Mouse (Mus musculus) erythroblast, embryonic 14.5 days (primary cell): ENCODE measurements around the gene Armh1. TPM values are rescaled to one million over a fixed set of nuclear protein-coding genes. Genes with fewer than 3 reads are reported as not detected.

ENCODE experiments used
- H3K27me3 ChIP-seq: 2 replicates; pipeline ENCODE4 v1.6.1; 2012; ENCODE audit warnings: inconsistent platforms; ENCODE audit not compliant: control insufficient read depth
- H3K36me3 ChIP-seq: 2 replicates; pipeline ENCODE4 v1.6.1; 2012; ENCODE audit warnings: mild to moderate bottlenecking, inconsistent platforms; ENCODE audit not compliant: control insufficient read depth
- H3K4me1 ChIP-seq: 2 replicates; pipeline ENCODE4 v1.6.1; 2012; ENCODE audit warnings: inconsistent platforms; ENCODE audit not compliant: control insufficient read depth
- H3K4me3 ChIP-seq: replicated peaks from 2 replicates; pipeline ENCODE3; 2012; ENCODE audit warnings: moderate library complexity, mild to moderate bottlenecking, inconsistent platforms
- H3K9me3 ChIP-seq: 2 replicates; pipeline ENCODE4 v1.6.1; 2012; ENCODE audit warnings: low read length, inconsistent platforms, mixed read lengths; ENCODE audit not compliant: control insufficient read depth
- GATA1 ChIP-seq: IDR thresholded peaks from 2 replicates; pipeline ENCODE4 v1.6.1; 2012; ENCODE audit warnings: low read length, inconsistent platforms, mixed read lengths
- TAL1 ChIP-seq: IDR thresholded peaks from 3 replicates; pipeline ENCODE4 v1.6.1; 2012; ENCODE audit warnings: low read length, inconsistent platforms, mixed read lengths
- polyA plus RNA-seq: library from polyadenylated mRNA; stranded (reverse); fragments of >175 nt; gene quantifications from 2 replicates; pipeline ENCODE4 v1.2.3, GENCODE M21; 2012

Armh1 gene
- polyA plus RNA-seq, result not detected in 2 replicates

DNA sequence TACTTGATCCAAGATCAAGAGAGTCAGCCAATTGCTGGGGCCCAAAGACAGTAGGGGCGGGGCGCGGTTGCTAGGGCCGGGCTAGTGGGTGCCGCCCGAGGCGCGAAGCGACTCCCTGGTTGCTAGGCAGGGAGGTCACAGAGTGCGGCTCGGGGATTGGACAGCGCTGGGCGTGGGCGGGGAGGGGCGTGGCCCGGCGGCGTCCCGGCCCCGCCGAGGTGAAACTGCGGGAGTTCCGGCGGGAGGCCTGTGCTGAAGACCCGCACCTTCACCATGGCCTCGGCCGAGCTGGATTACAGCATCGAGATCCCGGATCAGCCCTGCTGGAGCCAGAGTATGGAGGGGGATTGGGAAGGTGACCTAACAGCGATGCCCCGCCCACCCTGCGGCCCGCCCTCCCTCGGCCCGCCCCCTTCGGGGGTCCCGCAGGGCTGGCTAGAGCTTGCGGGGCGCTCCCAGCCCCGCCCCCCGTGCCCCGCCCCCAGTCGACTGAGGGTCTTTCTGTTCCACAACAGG is at the start of gene Armh1, which contains the start of gene Tmem53:
Gene Armh1 (minus strand): TSS at position 325 of the 516 bp plus-strand sequence.
Gene Tmem53 (plus strand): TSS at position 151 of the 516 bp plus-strand sequence.
- Histone ChIP-seq H3K9me3 (no peaks in the 10 kb centered on the region), H3K27me3 (peaks cover 17% of the 10 kb centered on the region), H3K4me3 (peak within 1 kb of the TSS; percentile 81), H3K4me1 (peaks cover 22% of the 10 kb centered on the region), H3K36me3 (no peaks in the 10 kb centered on the region)
- TF ChIP-seq TAL1, result no peak
- no peak for TF ChIP-seq GATA1

DNA sequence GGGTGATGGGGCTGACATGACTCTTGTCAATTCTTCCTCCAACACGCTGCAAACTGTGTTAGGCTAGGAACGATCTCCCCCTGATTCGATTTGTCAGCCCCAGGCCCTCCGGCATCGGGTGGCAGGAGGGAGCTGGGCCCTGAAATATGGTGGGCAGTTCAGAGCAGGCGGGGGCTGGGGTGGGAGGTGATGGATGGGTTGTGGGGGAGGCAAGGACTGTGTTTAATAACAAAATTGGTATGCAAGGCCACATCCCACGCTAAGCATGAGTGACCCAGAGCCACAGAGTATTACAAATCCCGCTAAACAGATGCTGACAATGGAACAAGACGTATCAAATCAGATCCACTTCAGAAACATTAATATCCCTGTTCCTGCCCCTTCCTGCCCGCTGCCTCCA is 48.0 kb upstream of the Armh1 start:
- H3K27me3 ChIP-seq, result peaks cover 72% of the 10 kb centered on the region
- no peak overlapping the region for H3K4me3 ChIP-seq
- no peak for TF ChIP-seq TAL1
- TF ChIP-seq GATA1, result no peak
- peaks cover 11% of the 10 kb centered on the region for H3K4me1 ChIP-seq
- H3K9me3 ChIP-seq, result peaks cover 15% of the 10 kb centered on the region; the same call in 1 of the 2 replicates
- no peaks in the 10 kb centered on the region for H3K36me3 ChIP-seq

DNA sequence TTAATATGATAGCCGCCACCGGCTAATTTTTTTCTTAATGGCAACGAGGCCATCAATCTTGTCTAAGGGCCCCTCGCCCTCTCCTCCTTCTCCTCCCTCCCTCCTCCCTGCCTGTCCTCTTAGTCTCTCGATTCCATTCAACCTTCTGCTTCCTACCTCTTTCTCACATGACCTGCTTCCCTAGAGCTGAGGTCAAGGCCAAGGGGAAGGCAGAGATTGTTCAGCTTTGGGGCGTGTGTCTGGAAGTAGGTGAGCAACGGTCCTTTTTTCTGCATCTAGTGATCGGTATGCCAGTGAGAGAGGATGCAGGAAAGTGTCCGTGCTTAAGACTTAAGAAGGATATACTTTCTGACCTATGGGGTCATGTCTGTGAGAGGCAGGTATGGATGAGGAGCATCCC is 45.9 kb upstream of the Armh1 start:
- H3K9me3 ChIP-seq, result no peaks in the 10 kb centered on the region; the same call in 1 of the 2 replicates
- no peaks in the 10 kb centered on the region for H3K4me1 ChIP-seq
- no peak overlapping the region for H3K4me3 ChIP-seq
- peaks cover 50% of the 10 kb centered on the region for H3K27me3 ChIP-seq
- no peak for TF ChIP-seq GATA1
- no peak for TF ChIP-seq TAL1
- H3K36me3 ChIP-seq, result no peaks in the 10 kb centered on the region

DNA sequence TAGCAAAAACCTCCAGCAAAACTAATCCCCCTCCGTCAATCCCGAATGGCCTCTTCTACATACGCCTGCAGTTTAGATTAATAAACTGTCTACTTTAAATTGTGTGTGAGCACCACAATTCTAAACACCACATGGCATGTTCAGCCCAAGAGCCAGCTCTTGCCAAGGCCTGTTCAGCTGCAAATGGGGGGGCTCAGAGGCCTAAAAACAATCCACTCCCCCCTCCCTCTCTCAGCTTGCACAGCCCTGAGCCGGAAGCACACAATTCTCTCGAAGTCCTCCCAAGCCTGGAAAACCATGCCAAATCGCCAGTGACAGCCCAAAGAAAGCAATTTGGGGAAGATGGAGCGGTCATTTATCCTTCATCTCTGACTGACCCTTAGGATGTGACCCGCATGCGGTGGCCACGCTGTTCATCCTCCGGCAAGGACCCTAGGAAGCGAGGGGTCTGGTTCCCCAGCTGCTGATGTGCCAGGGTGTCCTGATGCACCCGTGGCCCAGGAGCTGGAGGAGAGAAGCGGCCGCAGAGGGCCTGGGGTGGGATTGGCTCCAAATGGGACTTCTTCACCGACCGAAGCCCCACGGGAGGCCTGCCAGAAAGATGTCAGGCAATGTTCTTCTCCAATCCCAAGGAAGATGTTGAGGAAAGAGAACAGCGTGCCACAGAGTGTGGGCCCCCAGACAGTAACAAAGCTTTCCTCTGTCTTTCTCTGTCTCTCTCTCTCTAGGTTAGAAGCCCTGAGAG is 45.1 kb upstream of the Armh1 start:
- H3K27me3 ChIP-seq, result peaks cover 42% of the 10 kb centered on the region
- no peaks in the 10 kb centered on the region for H3K36me3 ChIP-seq
- TF ChIP-seq GATA1, result no peak
- TF ChIP-seq TAL1, result no peak

DNA sequence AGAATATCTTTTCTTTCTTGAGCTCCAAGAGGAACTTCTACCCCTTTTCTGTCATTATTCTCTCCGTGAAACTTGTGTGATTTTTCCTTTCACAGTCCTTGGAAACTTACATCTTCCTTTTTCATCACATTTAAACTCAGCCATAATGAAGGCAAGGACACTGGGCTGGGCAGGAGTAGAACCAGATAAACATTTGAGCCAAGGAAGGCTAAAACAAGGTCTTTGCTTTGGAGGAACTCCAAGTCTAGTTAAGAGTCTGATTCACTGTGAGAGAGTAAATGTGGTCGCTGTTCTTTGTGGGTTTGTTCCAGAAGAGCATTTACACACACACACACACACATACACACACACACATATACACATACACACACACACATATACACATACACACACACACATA is 39.8 kb upstream of the Armh1 start:
- Histone ChIP-seq H3K36me3 (peaks cover 15% of the 10 kb centered on the region), H3K4me3 (no peak overlapping the region), H3K4me1 (peaks cover 30% of the 10 kb centered on the region), H3K27me3 (peaks cover 8% of the 10 kb centered on the region), H3K9me3 (no peaks in the 10 kb centered on the region)
- TF ChIP-seq GATA1, result no peak

More for the DNA sequence above, 45.1 kb upstream of the Armh1 start:
- no peaks in the 10 kb centered on the region; the same call in 1 of the 2 replicates for H3K4me1 ChIP-seq
- no peaks in the 10 kb centered on the region for H3K9me3 ChIP-seq
- no peak overlapping the region for H3K4me3 ChIP-seq

DNA sequence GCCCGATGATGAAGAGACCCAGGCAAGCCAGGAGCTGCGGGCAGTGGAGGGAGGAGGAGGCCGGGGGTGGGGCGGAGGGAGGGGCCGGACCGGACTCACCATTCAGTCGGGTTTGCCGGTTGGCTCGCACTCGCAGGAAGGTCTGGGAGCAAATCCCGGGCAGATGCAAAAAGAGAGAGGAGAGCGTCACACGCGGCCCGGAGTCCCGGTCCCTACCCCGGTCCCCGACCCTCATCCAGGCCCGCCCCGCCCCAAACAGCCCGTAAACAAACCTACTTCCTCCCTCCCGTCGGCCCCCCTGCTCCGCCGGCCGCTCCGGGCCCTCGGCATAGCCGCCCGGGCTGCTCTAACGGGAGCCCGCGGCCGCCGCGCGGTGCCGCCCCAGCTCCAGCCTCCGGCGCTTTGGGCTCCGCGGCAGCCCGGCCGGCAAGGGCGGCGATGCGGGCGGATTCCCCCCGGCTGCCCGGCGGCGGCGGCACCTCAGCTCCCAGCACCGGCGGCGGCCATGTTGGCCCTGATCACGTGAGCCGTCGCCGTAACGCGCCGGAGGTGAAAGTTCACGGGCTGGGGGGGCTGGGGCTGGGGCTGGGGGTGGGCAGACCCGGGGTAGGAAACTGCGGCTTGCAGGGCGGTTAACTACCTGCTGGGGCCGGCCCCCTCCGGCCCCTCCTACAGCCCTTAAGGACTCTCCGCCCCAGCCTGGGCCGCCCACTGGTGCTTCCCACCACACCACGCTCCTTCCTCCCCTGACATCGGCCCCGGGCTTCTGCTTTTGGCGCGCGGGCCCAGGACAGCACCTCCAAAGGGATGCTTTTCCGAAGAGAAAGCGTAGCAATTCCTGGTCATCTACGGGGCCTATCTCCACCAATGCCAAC is 37.2 kb upstream of the Armh1 start:
- Histone ChIP-seq H3K9me3 (no peaks in the 10 kb centered on the region), H3K4me3 (peak overlapping the region; percentile 85), H3K36me3 (peaks cover 40% of the 10 kb centered on the region), H3K4me1 (peaks cover 42% of the 10 kb centered on the region), H3K27me3 (no peaks in the 10 kb centered on the region)
- TF ChIP-seq GATA1, result no peak
- TF ChIP-seq TAL1, result no peak

DNA sequence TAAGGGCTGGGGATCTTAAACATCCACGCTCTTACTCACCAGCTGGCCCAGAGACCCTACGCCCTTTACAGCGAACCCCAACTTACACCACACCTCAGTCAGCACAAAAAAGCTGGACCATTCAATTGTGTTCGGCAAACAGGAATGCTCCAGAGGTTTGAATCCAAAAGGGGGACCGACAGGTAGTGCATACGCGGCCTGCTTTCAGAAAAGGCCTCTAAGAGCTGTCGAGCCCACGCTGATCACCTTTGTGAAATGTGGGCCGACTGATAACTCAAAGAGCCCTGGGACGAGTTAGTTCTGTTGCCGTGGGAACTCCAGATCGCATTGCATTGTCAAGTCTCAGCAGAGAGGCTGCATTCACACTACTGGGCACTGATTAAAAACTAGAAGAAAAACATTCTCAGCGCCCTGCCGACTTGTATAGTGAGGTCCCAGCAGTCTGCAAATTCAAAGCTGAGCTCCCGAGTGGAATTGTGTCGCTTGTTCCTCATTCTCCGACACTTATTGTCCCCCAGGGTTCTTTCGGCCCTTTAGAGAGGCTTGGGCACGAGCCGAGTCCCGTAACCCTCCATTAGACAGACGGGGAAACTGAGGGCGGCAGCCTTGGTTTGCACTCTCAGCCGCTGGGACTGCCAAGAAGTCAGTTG is 36.5 kb upstream of the Armh1 start:
- H3K27me3 ChIP-seq, result no peaks in the 10 kb centered on the region
- H3K4me3 ChIP-seq, result peak overlapping the region; percentile 85
- peaks cover 48% of the 10 kb centered on the region for H3K36me3 ChIP-seq
- no peak for TF ChIP-seq GATA1
- TF ChIP-seq TAL1, result no peak
- H3K4me1 ChIP-seq, result peaks cover 44% of the 10 kb centered on the region
- H3K9me3 ChIP-seq, result no peaks in the 10 kb centered on the region

DNA sequence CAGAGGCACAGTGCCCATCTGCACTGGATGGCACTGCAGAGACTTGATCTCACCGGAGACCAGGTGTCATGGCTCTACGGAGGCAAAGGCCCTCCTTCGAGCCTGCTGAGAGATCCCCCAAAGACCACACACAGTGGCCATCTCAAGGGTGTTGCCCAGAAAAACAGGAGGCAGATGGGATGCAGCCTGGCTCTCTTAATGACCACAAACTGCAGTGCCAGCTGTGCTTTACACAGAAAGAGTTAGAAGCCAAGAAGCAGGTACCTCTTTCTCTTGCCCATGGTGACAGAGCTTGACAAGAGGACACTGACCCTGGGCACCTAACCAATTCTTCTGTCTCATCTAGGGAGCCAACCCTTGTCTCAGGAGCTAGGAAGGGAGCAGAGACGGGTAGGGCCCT is 32.4 kb upstream of the Armh1 start:
- TF ChIP-seq TAL1, result no peak
- TF ChIP-seq GATA1, result no peak
- Histone ChIP-seq H3K36me3 (peaks cover 88% of the 10 kb centered on the region), H3K27me3 (no peaks in the 10 kb centered on the region), H3K4me3 (no peak overlapping the region), H3K4me1 (peaks cover 33% of the 10 kb centered on the region), H3K9me3 (no peaks in the 10 kb centered on the region)
